Mouse (Mus musculus): ENCODE measurements at regions not wholly inside any gene's neighbourhood (a gene's known extent, or its start where the extent isn't known, plus 50 kb on each side); places are given as distances from the start of the nearest gene placed in this dataset.
"Not testable (repeated sequence)": the region's sequence is repeated elsewhere in the genome, so short reads cannot be mapped to it uniquely, and the experiment has no call there.

DNA sequence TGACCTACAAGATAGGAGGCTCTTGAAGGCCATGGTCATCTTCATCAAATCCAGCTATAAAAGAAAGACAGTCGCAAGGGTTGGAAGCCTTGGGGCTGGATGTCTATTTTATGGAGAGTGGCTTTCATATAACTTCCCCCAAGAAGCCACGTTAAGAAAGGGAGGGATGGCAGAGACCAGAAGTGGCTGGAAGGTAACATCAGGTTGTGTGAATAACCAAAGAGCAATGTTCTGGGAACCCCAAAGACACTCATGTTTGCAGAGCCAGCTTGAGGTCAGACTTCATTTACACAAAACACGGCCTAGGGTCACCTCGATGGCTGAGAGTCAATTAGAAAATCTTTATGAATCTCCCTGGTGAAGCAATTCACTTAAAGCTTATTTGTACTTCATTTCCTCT lies 90.0 kb upstream of the Irx2 start:
- no peak for DNase-seq (ENCODE audit: inconsistent ontology term)

DNA sequence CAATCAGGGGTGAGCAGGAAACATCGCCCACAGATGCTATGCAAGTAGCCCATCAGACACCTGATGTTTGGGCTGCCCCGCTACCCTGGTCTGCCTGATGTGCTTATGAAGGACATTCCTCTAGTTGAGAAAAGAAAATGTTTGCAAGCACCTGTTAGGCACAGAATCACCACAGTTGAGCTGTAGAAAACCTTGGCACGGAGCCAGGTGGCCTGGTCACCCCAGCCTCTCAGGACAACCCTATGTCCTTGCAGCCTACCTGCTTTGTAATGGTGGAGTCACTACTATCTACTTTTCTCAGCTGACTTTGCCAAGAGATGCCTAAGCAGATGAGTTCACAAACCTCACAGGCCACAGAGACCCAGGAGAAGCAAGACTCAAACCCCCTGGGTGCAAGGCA lies 86.9 kb upstream of the Irx2 start:
- DNase-seq (ENCODE audit: inconsistent ontology term) = no peak

DNA sequence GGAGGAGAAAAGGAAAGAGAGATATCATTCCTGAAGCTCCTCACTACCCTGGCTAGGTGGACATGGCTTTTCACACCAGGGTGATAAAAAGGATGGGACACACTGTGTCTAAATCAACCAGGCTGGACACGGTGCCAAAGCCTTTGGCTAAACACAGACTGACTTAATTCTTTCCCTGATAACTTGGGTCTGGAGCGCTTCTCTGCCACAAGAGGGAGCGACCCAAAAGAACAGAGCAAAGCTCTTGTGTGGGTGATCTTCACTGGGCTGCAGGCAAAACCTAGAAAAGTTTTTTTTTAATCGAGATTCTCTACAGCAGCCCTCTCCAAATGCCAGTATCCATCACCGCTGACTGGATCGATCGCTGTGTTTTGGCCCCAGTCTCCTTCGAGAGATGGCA lies 70.7 kb upstream of the Irx2 start:
- no peak for DNase-seq (ENCODE audit: inconsistent ontology term)

DNA sequence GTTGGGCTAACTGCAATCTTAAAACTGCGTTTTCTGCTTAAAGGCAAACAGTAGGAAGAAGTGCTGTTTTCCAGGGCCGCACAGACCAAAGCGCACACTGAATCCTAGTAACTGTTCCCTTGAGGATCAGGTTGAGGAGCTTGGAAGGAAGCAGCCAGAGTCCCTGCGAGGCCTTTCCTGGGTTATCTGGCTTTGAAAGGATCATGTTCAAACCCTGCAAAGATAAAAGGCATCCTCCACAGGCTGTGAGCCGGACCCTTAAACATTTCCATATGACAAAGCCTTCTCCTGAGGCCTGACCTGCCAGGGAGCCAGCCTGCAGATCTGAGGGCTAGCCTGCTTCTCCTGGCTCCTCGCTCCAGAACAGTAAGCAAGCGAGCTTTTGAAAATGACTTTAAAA lies 56.7 kb upstream of the Irx2 start:
- no peak for DNase-seq (ENCODE audit: inconsistent ontology term)

DNA sequence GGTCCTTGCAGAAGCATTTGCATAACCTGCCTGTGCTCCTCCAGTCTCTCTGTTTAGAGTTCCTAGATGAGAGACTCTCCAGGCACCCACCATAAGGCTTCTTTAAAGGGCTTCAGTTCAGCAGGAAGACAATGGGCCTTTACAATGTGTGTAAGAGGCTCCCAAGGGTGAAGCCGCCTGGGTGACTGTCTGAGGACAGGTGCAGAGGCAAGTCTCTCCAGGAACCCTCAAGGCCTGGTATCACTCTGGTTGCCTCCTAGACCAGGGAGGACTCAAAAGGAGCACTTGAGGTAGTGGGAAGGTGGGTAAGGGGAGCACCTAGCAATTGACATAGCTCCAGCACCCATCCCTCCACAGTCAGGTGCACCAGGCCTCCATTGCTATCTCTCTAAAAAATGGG lies 55.8 kb upstream of the Irx2 start:
- no peak for DNase-seq (ENCODE audit: inconsistent ontology term)

DNA sequence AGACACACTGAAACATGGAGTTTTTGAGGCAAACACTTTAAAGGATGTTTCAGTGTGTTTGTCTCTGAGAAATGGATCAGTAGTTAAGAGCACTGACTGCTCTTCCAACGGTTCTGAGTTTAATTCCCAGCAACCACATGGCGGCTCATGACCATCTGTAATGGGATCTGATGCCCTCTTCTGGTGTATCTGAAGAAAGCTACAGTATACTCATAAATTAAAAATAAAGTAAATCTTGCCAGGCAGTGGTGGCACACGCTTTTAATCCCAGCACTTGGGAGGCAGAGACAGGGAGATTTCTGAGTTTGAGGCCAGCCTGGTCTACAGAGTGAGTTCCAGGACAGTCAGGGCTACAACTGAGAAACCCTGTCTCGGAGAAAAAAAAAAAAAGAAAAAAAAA lies 54.5 kb upstream of the Irx2 start:
- not testable (repeated sequence) for DNase-seq (ENCODE audit: inconsistent ontology term)

GRCm38 (mm10) chr13:72576485-72576884 lies 52.1 kb upstream of the Irx2 start:
- DNase-seq (ENCODE audit: inconsistent ontology term) = no peak

GRCm38 (mm10) chr13:72578416-72578815 lies 50.2 kb upstream of the Irx2 start:
- DNase-seq (ENCODE audit: inconsistent ontology term) = no peak

All from Muller cell, postnatal 12 days (primary cell).